Mouse (Mus musculus) olfactory bulb, adult 2 months (tissue): ENCODE data around the gene Synm. TPM values are rescaled to one million over a fixed set of nuclear protein-coding genes. Genes with fewer than 3 reads are reported as not detected.

ENCODE experiments used
- H3K27ac ChIP-seq: fragments of 200-500 bp; 2 replicates; pipeline ENCODE4 v1.5.1; 2012; ENCODE audit warnings: low read depth, low read length; ENCODE audit not compliant: insufficient read depth
- H3K4me1 ChIP-seq: fragments of 200-500 bp; 2 replicates; pipeline ENCODE4 v1.6.1; 2012; ENCODE audit warnings: low read length; ENCODE audit not compliant: control insufficient read depth, insufficient read depth
- H3K4me3 ChIP-seq: fragments of 200-500 bp; 2 replicates; pipeline ENCODE4 v1.5.1; 2012; ENCODE audit warnings: mild to moderate bottlenecking, low read depth, low read length, moderate library complexity; ENCODE audit not compliant: insufficient read depth
- CTCF ChIP-seq: fragments of 200-500 bp; IDR thresholded peaks from 2 replicates; pipeline ENCODE4 v1.5.1; 2012; ENCODE audit warnings: low read depth, mild to moderate bottlenecking, low read length, moderate library complexity; ENCODE audit not compliant: insufficient read depth
- POLR2A ChIP-seq: fragments of 200-500 bp; IDR thresholded peaks from 2 replicates; pipeline ENCODE4 v1.6.1; 2012; ENCODE audit warnings: mild to moderate bottlenecking, low read depth, low read length, moderate library complexity; ENCODE audit not compliant: insufficient read depth
- WGBS: fragments of 180-500 bp; shearing (Covaris S2); methylation state at CpG from one replicate; pipeline ENCODE4 v1.1.7; 2018; 5-methylcytosine and 5-hydroxymethylcytosine counted together
- polyA plus RNA-seq: library from polyadenylated mRNA; stranded (reverse); fragments of >200 nt; gene quantifications from 2 replicates; pipeline ENCODE4 v1.2.4, GENCODE M21; 2012; ENCODE audit warnings: low replicate concordance; ENCODE audit not compliant: missing spikeins, insufficient read depth, insufficient read length

Gene Synm
- polyA plus RNA-seq, 1 experiment, result not detected

- 86% methylated on average over 4 of the region's 4 CpGs for WGBS
- Histone ChIP-seq H3K4me1 (peaks cover 5% of the 10 kb centered on the region), H3K27ac (no peak overlapping the region), H3K4me3 (no peak overlapping the region)
- TF ChIP-seq POLR2A, result no peak
- TF ChIP-seq CTCF, result no peak
Measured at GRCm38 (mm10) chr7:67732276-67732675, 27.3 kb downstream of the Synm start.

DNA sequence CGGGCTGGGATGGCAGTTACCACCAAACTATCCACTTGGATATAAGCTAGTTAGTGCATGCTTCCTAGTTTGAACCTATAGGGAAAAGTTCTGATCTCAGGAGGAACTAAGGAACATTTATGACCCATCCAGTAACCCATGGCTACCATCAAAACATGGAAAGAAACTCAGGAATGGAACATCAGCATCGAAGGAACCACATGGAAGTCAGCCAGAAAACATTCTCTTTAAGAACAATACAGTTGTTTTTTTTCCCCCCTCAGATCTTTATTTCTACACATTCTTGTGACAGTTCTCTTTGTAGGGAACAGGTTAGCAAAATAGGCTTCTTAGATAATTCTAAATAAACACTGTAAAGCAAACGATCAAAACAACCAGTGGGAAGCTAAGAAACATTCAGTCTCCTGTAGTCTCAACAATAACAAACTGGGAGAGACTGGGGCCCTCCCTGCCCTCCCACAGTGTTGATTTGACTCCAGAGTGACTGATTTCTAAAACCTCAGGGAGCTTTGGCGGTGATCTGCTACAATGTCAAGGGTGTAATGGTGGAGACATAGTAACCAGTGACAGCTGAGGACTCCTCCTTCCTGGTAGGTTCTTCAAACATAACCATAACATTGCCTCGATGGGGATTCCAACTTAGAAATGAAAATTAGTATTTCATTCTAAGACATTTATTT lies 29.0 kb downstream of the Synm start:
- WGBS, result 43% methylated on average over 5 of the region's 5 CpGs
- Histone ChIP-seq H3K4me1 (no peaks in the 10 kb centered on the region), H3K4me3 (no peak overlapping the region), H3K27ac (no peak overlapping the region)
- TF ChIP-seq POLR2A (no peak), CTCF (no peak)

GRCm38 (mm10) chr7:67728809-67729208 lies 30.7 kb downstream of the Synm start:
- Histone ChIP-seq H3K4me3 (no peak overlapping the region), H3K27ac (no peak overlapping the region), H3K4me1 (no peaks in the 10 kb centered on the region)
- TF ChIP-seq CTCF (no peak), POLR2A (no peak)
- 98% methylated on average over 4 of the region's 4 CpGs for WGBS

- Histone ChIP-seq H3K27ac (no peak overlapping the region), H3K4me3 (no peak overlapping the region), H3K4me1 (no peaks in the 10 kb centered on the region)
- 94% methylated on average over 4 of the region's 4 CpGs for WGBS
- TF ChIP-seq CTCF (no peak), POLR2A (no peak)
Measured at GRCm38 (mm10) chr7:67728203-67728602, 31.3 kb downstream of the Synm start.

DNA sequence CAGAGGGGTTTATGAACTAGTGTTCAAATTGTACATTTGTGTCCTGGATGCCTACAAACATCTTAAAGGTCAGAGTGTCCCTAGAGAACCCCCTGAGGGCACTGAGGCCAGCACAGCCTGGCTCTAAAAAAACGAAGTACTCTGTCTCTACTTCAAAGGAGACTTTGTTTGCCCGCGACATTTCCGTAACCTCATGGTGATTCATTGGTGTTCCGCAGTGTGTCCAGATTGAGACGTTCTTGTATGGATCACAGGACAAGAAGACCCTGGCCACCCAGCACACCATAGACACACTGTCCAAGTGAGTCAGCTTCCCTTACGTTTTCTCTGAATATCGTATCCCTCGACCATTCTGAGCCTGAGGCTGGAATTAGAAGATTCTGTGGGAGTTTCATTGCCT lies 34.5 kb downstream of the Synm start:
- 78% methylated on average over 9 of the region's 9 CpGs for WGBS
- no peak overlapping the region for H3K27ac ChIP-seq
- no peak for TF ChIP-seq POLR2A
- TF ChIP-seq CTCF, result no peak

GRCm38 (mm10) chr7:67724536-67724935 lies 35.0 kb downstream of the Synm start:
- no peak for TF ChIP-seq CTCF
- TF ChIP-seq POLR2A, result no peak
- WGBS, result 83% methylated on average over 4 of the region's 4 CpGs
- Histone ChIP-seq H3K27ac (no peak overlapping the region), H3K4me3 (no peak overlapping the region), H3K4me1 (no peaks in the 10 kb centered on the region)

More for the DNA sequence above, 34.5 kb downstream of the Synm start:
- Histone ChIP-seq H3K4me3 (no peak overlapping the region), H3K4me1 (no peaks in the 10 kb centered on the region)

GRCm38 (mm10) chr7:67722163-67722562 lies 37.4 kb downstream of the Synm start:
- Histone ChIP-seq H3K4me1 (no peaks in the 10 kb centered on the region), H3K27ac (no peak overlapping the region), H3K4me3 (no peak overlapping the region)
- TF ChIP-seq POLR2A, result no peak
- TF ChIP-seq CTCF, result no peak
- WGBS, result 83% methylated on average over 2 of the region's 2 CpGs

GRCm38 (mm10) chr7:67718804-67719203 lies 40.7 kb downstream of the Synm start:
- TF ChIP-seq CTCF, result no peak
- TF ChIP-seq POLR2A, result no peak
- no peak overlapping the region for H3K4me3 ChIP-seq
- no peak overlapping the region for H3K27ac ChIP-seq
- WGBS, result 80% methylated on average over 8 of the region's 8 CpGs
- peaks cover 21% of the 10 kb centered on the region for H3K4me1 ChIP-seq

- TF ChIP-seq POLR2A (no peak), CTCF (no peak)
- Histone ChIP-seq H3K27ac (no peak overlapping the region), H3K4me3 (no peak overlapping the region), H3K4me1 (peaks cover 22% of the 10 kb centered on the region)
- WGBS, result 85% methylated on average over 3 of the region's 3 CpGs
Measured at GRCm38 (mm10) chr7:67717520-67717919, 42.0 kb downstream of the Synm start.
